Mouse (Mus musculus) small intestine, adult 2 months (tissue): Measurements from ENCODE around the gene Mfsd11.

Experiments used
- CTCF ChIP-seq: fragments of 200-500 bp; IDR thresholded peaks from 2 replicates; pipeline ENCODE4 v1.5.1; 2012; ENCODE audit warnings: low read depth, mild to moderate bottlenecking, control low read depth, inconsistent platforms, low read length, moderate library complexity, mixed read lengths; ENCODE audit not compliant: insufficient replicate concordance, insufficient read length; ENCODE audit errors: extremely low read depth
- POLR2A ChIP-seq: fragments of 200-500 bp; IDR thresholded peaks from 2 replicates; pipeline ENCODE4 v1.6.1; 2012; ENCODE audit warnings: low read depth, mild to moderate bottlenecking, control low read depth, inconsistent platforms, low read length, moderate library complexity

DNA sequence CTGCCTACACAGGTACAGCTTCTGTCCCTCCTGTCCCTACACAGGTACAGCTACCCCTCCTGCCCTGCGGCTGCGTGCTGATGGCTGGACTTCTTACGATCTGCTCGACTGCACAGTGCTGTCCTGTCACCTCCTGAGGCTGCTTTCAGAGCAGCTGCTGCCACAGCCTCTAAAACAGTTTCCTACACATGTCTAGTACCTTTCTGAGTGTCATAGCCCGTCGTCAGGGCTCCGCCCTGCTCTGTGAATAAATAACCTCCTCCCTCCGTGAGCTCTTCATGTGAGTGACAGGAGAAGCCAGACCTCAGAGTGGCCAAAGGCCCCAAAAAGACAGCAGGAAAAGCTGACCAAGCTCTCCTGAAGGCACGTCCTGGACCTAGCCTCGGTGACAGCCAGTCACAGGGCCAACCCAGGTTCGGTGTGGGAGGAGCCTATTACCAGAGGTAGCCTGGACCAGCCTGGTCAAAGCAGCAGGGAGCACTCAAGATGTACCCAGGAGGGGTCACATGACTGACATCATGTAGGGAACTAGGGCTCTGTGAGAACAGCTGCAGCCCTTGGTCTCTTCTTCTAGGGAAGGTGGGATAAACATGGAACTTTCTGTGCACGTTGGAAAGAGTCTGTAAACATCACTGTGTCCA, 13.8 kb downstream of the Mfsd11 start:
- no peak for TF ChIP-seq POLR2A
- TF ChIP-seq CTCF, result no peak
